Mouse (Mus musculus) liver, postnatal 0 days (tissue): ENCODE measurements around the gene 3110070M22Rik. TPM values are rescaled to one million over a fixed set of nuclear protein-coding genes. Genes with fewer than 3 reads are reported as not detected.
"Not testable (repeated sequence)": the region's sequence is repeated elsewhere in the genome, so short reads cannot be mapped to it uniquely, and the experiment has no call there.

Source experiments
- ATAC-seq: fragments of 200-750 bp; cut with Nextera tagmentation; 2 replicates; pipeline ENCODE4 v1.8.0; 2017; ENCODE audit warnings: mild to moderate bottlenecking, moderate library complexity
- DNase-seq: peaks from one replicate; pipeline ENCODE4 v3.0.0-alpha.2; 2016
- H3K27ac ChIP-seq: fragments of 300-500 bp; sonication (generic); 2 replicates; pipeline ENCODE4 v1.5.1; 2014; ENCODE audit warnings: antibody characterized with exemption, moderate library complexity, mild to moderate bottlenecking, low read depth
- H3K27me3 ChIP-seq: fragments of 300-500 bp; sonication (generic); 2 replicates; pipeline ENCODE4 v1.6.1; 2014; ENCODE audit warnings: low read length, control low read depth, mixed read lengths; ENCODE audit not compliant: insufficient read depth
- H3K36me3 ChIP-seq: fragments of 300-500 bp; sonication (generic); replicated peaks from 2 replicates; pipeline ENCODE4 v1.6.1; 2014; ENCODE audit warnings: mild to moderate bottlenecking, control low read depth, low read length, moderate library complexity, mixed read lengths; ENCODE audit not compliant: insufficient read depth
- H3K4me1 ChIP-seq: fragments of 300-500 bp; sonication (generic); 2 replicates; pipeline ENCODE4 v1.6.1; 2014; ENCODE audit warnings: antibody characterized with exemption, mild to moderate bottlenecking, control low read depth; ENCODE audit not compliant: insufficient read depth
- H3K4me2 ChIP-seq: fragments of 300-500 bp; sonication (generic); 2 replicates; pipeline ENCODE4 v1.6.1; 2014; ENCODE audit warnings: low read depth, mild to moderate bottlenecking, low read length, moderate library complexity, mixed read lengths
- H3K4me3 ChIP-seq: fragments of 300-500 bp; sonication (generic); 2 replicates; pipeline ENCODE4 v1.5.1; 2014; ENCODE audit warnings: low read depth, low read length
- H3K9ac ChIP-seq: fragments of 300-500 bp; sonication (generic); replicated peaks from 2 replicates; pipeline ENCODE4 v1.6.1; 2014; ENCODE audit warnings: mild to moderate bottlenecking, moderate library complexity
- H3K9me3 ChIP-seq: fragments of 300-500 bp; sonication (generic); 2 replicates; pipeline ENCODE4 v1.6.1; 2016; ENCODE audit warnings: mild to moderate bottlenecking, control low read depth, low read length, mixed read lengths
- CTCF ChIP-seq: sonication (generic); IDR thresholded peaks from 2 replicates; pipeline ENCODE4 v1.5.1; 2016; ENCODE audit warnings: antibody characterized with exemption, low read depth
- EP300 ChIP-seq: IDR thresholded peaks from 2 replicates; pipeline ENCODE4 v1.6.1; 2016; ENCODE audit warnings: antibody characterized with exemption, low read depth, mild to moderate bottlenecking
- WGBS: fragments of 180-500 bp; shearing (Covaris S2); extraction: QIAGEN DNeasy Blood & Tissue Kit; methylation state at CpG from one replicate; pipeline ENCODE4 v1.1.7; 2014; ENCODE audit not compliant: insufficient replicate concordance; 5-methylcytosine and 5-hydroxymethylcytosine counted together
- polyA plus RNA-seq: library from polyadenylated mRNA; unstranded; fragments of >200 nt; fragmentation: Nextera tagmentation; extraction: Ambion mirVana; gene quantifications from 2 replicates; pipeline ENCODE4 v1.2.1, GENCODE M21; 2015

3110070M22Rik gene
- 0.41 and 0.77 TPM in 2 replicates for polyA plus RNA-seq

DNA sequence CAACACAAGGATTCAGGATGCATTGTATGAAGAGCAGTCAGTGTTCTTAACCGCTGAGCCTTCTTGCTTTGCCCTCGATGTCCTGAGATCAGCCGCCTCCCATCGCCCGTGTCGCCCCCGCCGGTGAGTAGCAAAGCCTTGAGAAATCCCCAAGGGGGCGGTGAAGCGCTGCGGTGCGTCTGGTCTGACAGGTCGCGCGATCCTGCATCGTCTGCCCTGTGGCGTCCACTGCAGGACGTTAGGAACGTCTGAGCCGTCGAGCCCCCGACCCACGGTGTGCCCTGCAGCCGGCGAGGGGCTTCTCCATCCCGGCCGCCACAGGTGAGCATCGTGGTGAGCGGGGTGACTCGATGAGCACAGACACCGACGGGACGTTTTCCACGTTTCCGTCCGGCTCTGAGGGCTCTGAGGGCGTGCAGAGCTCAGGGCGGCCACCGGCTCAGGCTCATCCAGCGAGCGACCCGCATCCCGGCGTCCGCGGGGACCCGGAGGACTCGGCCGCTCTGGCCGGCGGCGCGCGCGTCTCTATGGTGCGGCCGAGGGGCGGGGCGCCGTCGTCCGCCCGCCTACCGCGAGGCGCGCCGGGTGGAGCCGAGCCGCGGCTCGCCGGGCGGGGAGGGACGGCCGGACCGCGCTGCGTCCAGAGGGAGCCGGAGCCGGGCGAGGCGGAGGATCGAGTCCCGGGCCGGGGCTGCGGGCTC is at the start of gene 3110070M22Rik, which contains the start of gene Tmem267:
TSS of gene 3110070M22Rik (minus strand) at position 504 of the 701 bp plus-strand sequence.
TSS of gene Tmem267 (plus strand) at position 160 of the 701 bp plus-strand sequence.
- Histone ChIP-seq H3K27ac (no peak within 1 kb of the TSS), H3K4me1 (no peaks in the 10 kb centered on the region), H3K27me3 (no peaks in the 10 kb centered on the region), H3K4me3 (no peak within 1 kb of the TSS), H3K36me3 (peaks cover 24% of the 10 kb centered on the region), H3K9me3 (peaks cover 2% of the 10 kb centered on the region; the same call in 1 of the 2 replicates), H3K9ac (peak within 1 kb of the TSS; percentile 65), H3K4me2 (no peak within 1 kb of the TSS)
- 54% methylated on average over 87 of the region's 87 CpGs for WGBS
- DNase-seq: peak; percentile 85
- no peak for TF ChIP-seq EP300
- peak; percentile 55 for TF ChIP-seq CTCF
- no peak for ATAC-seq

DNA sequence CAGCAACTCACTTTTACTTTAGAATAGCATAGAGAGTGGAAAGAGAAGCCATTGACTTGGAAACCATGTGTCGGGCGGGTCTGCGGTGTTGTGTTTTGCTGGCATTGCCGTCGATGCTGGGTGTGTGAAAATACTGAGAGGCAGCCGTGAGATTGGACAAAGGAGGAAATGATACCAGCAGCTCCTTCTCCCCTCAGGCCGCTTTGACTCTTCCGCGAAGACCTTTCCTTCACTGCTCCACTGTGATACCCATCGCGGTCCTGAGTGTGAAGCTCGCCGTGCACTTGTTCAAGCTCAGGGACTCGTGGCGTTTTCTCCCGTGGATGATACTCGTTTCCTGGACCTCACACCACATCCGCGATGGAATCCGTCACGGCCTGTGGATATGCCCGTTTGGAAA is 6.8 kb upstream of the 3110070M22Rik start:
- 90% methylated on average over 10 of the region's 22 CpGs for WGBS
- not testable (repeated sequence) for H3K27me3 ChIP-seq, H3K9ac ChIP-seq, DNase-seq, H3K27ac ChIP-seq, ATAC-seq, H3K4me2 ChIP-seq, H3K4me3 ChIP-seq, H3K36me3 ChIP-seq, H3K4me1 ChIP-seq, H3K9me3 ChIP-seq

DNA sequence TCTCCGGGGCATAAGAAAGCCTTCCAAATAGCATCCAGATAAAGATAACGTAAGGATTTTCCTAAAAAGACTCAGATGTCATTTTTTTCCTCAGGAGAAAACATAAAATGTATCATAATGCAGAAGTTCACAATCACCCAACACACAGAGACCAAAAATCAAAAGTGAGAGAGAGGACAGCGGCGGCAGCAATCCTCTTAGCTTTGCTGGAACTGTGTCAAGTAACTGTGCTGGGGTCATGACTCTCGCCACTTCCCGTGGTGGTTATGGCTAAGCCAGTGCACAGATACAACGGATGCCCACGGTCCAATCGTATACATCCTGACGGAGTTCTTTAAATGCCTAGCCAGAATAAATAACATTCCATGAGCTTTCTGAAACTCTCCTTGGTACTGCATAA is 3.9 kb upstream of the 3110070M22Rik start:
- H3K27me3 ChIP-seq, H3K9ac ChIP-seq, H3K9me3 ChIP-seq, H3K36me3 ChIP-seq, H3K4me2 ChIP-seq, H3K4me3 ChIP-seq, H3K27ac ChIP-seq, H3K4me1 ChIP-seq, ATAC-seq: not testable (repeated sequence)
- peak; percentile 37 for DNase-seq
- WGBS: 85% methylated on average over 10 of the region's 10 CpGs

DNA sequence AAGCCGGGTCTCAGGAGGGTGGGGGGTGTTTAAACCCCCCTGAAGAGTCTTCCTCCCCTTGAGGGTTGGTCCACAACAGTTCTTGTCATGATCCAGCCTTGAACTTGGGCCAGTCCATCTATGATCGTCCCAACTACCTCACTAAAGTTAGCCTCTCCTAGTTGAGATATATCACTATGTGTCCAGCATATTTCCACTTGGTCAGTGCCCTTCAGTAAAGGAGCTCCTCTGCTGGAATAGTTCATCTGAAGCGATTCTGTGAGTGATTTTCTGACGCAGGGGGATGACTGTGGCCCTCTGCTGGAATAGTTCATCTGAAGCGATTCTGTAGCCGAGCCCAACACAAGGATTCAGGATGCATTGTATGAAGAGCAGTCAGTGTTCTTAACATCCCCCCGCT is 829 bp downstream of the 3110070M22Rik start:
- TF ChIP-seq EP300 (no peak), CTCF (no peak)
- H3K4me1 ChIP-seq: no peaks in the 10 kb centered on the region
- H3K9ac ChIP-seq: no peak overlapping the region
- peaks cover 26% of the 10 kb centered on the region for H3K36me3 ChIP-seq
- 41% methylated on average over 7 of the region's 7 CpGs for WGBS
- H3K4me2 ChIP-seq: no peak overlapping the region
- ATAC-seq (no peak), DNase-seq (no peak)
- H3K27ac ChIP-seq: no peak overlapping the region
- H3K4me3 ChIP-seq: no peak overlapping the region
- H3K9me3 ChIP-seq: peaks cover 2% of the 10 kb centered on the region; the same call in 1 of the 2 replicates
- H3K27me3 ChIP-seq: no peaks in the 10 kb centered on the region

DNA sequence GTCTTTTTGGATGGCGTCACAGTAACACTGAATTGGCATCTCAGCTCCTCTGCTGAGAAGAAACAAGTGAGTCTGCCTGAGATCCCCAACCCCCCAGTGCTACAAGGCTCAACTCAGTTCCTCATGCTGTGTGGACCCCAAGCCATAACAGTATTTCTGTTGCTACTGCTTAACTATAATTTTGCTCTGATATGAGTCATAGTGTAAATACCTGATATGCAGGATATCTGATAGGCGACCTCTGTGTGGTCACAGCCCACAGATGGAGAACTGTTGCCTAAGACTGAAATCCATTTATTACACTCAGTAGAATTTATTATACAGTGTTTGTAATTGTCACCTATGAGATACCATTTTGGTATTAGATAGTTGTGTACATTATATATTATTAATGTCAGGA is 10.4 kb downstream of the 3110070M22Rik start:
- no peak overlapping the region for H3K27ac ChIP-seq
- H3K4me1 ChIP-seq: no peaks in the 10 kb centered on the region
- DNase-seq (no peak), ATAC-seq (no peak)
- no peaks in the 10 kb centered on the region for H3K27me3 ChIP-seq
- 79% methylated on average over 2 of the region's 2 CpGs for WGBS
- peaks cover 51% of the 10 kb centered on the region for H3K36me3 ChIP-seq
- TF ChIP-seq CTCF: no peak
- TF ChIP-seq EP300: no peak
- H3K9me3 ChIP-seq: no peaks in the 10 kb centered on the region
- H3K4me2 ChIP-seq: no peak overlapping the region
- H3K4me3 ChIP-seq: no peak overlapping the region
- no peak overlapping the region for H3K9ac ChIP-seq

DNA sequence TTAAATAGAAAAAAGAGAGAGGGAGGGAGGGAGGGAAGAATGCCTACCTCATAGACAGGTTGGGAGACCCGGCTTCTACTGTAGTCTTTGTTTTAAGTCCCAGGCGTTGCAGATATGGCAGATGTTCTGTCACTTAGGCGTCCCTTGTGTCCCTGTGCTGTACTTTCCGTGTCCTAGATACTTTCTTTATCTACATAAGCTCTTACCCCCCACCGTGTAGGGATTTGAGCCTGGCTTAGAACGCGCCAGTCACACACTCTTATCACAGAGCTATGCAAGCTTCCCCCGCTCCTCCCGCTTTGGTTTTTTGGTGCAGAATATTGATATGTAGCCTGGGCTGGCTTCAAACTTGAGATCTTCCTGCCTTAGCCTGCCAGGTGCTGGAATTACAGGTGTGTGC is 11.6 kb downstream of the 3110070M22Rik start:
- DNase-seq: no peak
- Histone ChIP-seq H3K4me2 (no peak overlapping the region), H3K9ac (no peak overlapping the region), H3K27ac (no peak overlapping the region), H3K27me3 (no peaks in the 10 kb centered on the region), H3K9me3 (no peaks in the 10 kb centered on the region), H3K4me3 (no peak overlapping the region), H3K36me3 (peaks cover 55% of the 10 kb centered on the region), H3K4me1 (no peaks in the 10 kb centered on the region)
- TF ChIP-seq EP300: no peak
- TF ChIP-seq CTCF: no peak
- 76% methylated on average over 9 of the region's 9 CpGs for WGBS
- ATAC-seq: no peak
